Mouse (Mus musculus): ENCODE measurements at regions not wholly inside any gene's neighbourhood (a gene's known extent, or its start where the extent isn't known, plus 50 kb on each side); places are given as distances from the start of the nearest gene placed in this dataset.
"Not testable (repeated sequence)": the region's sequence is repeated elsewhere in the genome, so short reads cannot be mapped to it uniquely, and the experiment has no call there.

DNA sequence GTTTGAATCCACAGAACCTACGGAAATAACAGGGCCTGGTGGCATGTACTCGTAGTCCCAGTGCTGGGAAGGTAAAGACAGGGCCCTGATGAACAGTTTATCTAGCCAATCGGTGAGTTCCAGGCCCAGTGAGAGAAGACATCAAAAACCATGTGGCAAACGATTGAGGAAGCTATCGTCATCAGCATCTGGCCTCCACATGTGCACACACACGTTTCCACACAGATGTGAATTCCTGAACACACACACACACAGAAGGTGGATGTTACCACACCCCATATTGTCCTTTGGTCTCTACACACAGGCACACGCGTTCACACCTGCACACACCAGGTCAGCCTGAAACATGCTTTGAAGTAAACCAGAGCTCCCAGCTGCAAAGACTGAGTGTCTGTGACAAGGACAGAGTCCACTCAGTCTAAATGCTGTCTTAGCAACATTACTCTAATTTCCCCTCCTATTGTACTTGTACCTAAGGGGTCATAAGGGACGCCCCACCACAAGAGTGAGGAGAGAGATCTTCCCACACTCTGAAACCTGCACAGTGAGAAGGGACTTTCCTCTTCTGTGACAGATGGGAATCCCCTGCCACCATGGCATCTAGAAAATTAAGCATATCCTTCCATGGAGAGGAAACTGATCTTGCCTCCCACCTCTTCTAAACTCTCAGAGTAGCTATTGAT lies 159.1 kb upstream of the Tbl1xr1 start:
- H3K36me3 ChIP-seq (ENCODE audit: control insufficient read depth, insufficient read depth, low read length, poor library complexity, severe bottlenecking): no peaks in the 10 kb centered on the region
- no peaks in the 10 kb centered on the region for H3K4me1 ChIP-seq (ENCODE audit: control insufficient read depth in 2 of 2, insufficient read depth in 2 of 2, low read length in 2 of 2, poor library complexity in 1 of 2)
- in situ Hi-C loops (cut with MboI; ENCODE audit: low sequenced_read_pairs in 2 of 2, unreplicated experiment in 2 of 2): no loop called here
- TF ChIP-seq MAFK (IDR thresholded peaks at IDR 0.05; ENCODE audit: insufficient read depth, low read depth, low read length) (no peak), HCFC1 (IDR thresholded peaks at IDR 0.05; ENCODE audit: borderline replicate concordance, insufficient read depth, low read length) (no peak), ZNF384 (IDR thresholded peaks at IDR 0.05; ENCODE audit: low read depth, low read length) (no peak), ZC3H11A (IDR thresholded peaks at IDR 0.05; ENCODE audit: borderline replicate concordance, low read depth, low read length) (no peak), CHD2 (IDR thresholded peaks at IDR 0.05; ENCODE audit: low read depth, low read length) (no peak)
- H3K27ac ChIP-seq (ENCODE audit: insufficient read depth, low read depth, low read length, poor library complexity, severe bottlenecking): no peak overlapping the region
- no peak overlapping the region for H3K4me3 ChIP-seq (ENCODE audit: insufficient read depth in 1 of 2, low read depth in 1 of 2, low read length in 2 of 2, poor library complexity in 1 of 2, severe bottlenecking in 1 of 2)
- no peak for DNase-seq (ENCODE audit: low read depth, low spot score)
- H3K9me3 ChIP-seq (ENCODE audit: control insufficient read depth, insufficient read depth, low read depth, low read length): 0 out of 2 replicates have a peak, but pooled peaks cover 2% of the 10 kb centered on the region
- H3K9ac ChIP-seq (ENCODE audit: insufficient read depth, low read depth, low read length, poor library complexity, severe bottlenecking): no peak overlapping the region

DNA sequence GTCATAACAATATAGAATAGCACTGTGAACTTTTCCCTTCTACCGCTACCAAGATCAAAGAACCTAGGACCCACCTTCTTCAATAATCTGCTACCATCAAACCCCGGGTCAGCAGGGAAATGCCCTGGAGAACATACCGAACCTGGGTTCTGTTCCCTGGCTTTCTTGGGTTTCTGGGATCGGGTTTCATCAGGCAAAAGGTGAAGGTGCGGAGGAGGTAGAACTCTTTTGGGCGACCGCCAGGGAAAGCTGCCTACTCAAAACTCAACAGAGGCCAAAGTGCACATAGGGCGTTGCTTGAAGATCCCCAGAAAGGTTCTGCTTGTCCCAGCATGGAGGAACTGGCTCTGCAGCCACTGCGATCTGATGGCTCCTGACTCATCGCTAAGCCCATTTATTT lies 158.0 kb upstream of the Tbl1xr1 start:
- no peak for DNase-seq (ENCODE audit: low read depth, low spot score)
- TF ChIP-seq ZC3H11A (IDR thresholded peaks at IDR 0.05; ENCODE audit: borderline replicate concordance, low read depth, low read length) (no peak), MAFK (IDR thresholded peaks at IDR 0.05; ENCODE audit: insufficient read depth, low read depth, low read length) (no peak), CHD2 (IDR thresholded peaks at IDR 0.05; ENCODE audit: low read depth, low read length) (no peak), ZNF384 (IDR thresholded peaks at IDR 0.05; ENCODE audit: low read depth, low read length) (no peak), HCFC1 (IDR thresholded peaks at IDR 0.05; ENCODE audit: borderline replicate concordance, insufficient read depth, low read length) (no peak)
- H3K4me3 ChIP-seq (ENCODE audit: insufficient read depth in 1 of 2, low read depth in 1 of 2, low read length in 2 of 2, poor library complexity in 1 of 2, severe bottlenecking in 1 of 2): no peak overlapping the region
- no peaks in the 10 kb centered on the region for H3K36me3 ChIP-seq (ENCODE audit: control insufficient read depth, insufficient read depth, low read length, poor library complexity, severe bottlenecking)
- in situ Hi-C loops (cut with MboI; ENCODE audit: low sequenced_read_pairs in 2 of 2, unreplicated experiment in 2 of 2): no loop called here
- H3K9ac ChIP-seq (ENCODE audit: insufficient read depth, low read depth, low read length, poor library complexity, severe bottlenecking): no peak overlapping the region
- no peak overlapping the region for H3K27ac ChIP-seq (ENCODE audit: insufficient read depth, low read depth, low read length, poor library complexity, severe bottlenecking)
- no peaks in the 10 kb centered on the region for H3K4me1 ChIP-seq (ENCODE audit: control insufficient read depth in 2 of 2, insufficient read depth in 2 of 2, low read length in 2 of 2, poor library complexity in 1 of 2)
- H3K9me3 ChIP-seq (ENCODE audit: control insufficient read depth, insufficient read depth, low read depth, low read length): 0 out of 2 replicates have a peak, but pooled peaks cover 2% of the 10 kb centered on the region

DNA sequence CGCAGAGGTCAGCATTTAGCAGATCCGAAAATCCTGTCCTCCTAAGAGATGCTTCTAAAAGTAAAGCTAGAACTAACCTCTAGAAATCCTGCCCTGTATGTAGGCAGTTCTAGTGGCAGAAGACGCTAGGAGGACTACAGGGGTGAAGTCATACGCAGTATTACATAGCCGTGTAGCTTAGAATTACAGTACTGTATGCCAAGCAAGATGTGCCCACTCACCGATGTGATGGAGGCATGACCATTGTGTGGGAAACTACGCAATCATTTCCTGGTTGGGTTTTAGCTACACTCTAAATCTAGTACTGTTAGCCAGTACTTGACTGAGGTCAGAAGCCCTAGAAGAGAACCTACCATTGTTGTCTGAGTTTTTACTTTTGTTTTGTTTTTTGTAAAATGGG lies 156.5 kb upstream of the Tbl1xr1 start:
- no peak overlapping the region for H3K4me3 ChIP-seq (ENCODE audit: insufficient read depth in 1 of 2, low read depth in 1 of 2, low read length in 2 of 2, poor library complexity in 1 of 2, severe bottlenecking in 1 of 2)
- no peaks in the 10 kb centered on the region for H3K4me1 ChIP-seq (ENCODE audit: control insufficient read depth in 2 of 2, insufficient read depth in 2 of 2, low read length in 2 of 2, poor library complexity in 1 of 2)
- no peak for DNase-seq (ENCODE audit: low read depth, low spot score)
- TF ChIP-seq ZNF384 (IDR thresholded peaks at IDR 0.05; ENCODE audit: low read depth, low read length) (no peak), ZC3H11A (IDR thresholded peaks at IDR 0.05; ENCODE audit: borderline replicate concordance, low read depth, low read length) (no peak), CHD2 (IDR thresholded peaks at IDR 0.05; ENCODE audit: low read depth, low read length) (no peak), HCFC1 (IDR thresholded peaks at IDR 0.05; ENCODE audit: borderline replicate concordance, insufficient read depth, low read length) (no peak), MAFK (IDR thresholded peaks at IDR 0.05; ENCODE audit: insufficient read depth, low read depth, low read length) (no peak)
- 0 out of 2 replicates have a peak, but pooled peaks cover 2% of the 10 kb centered on the region for H3K9me3 ChIP-seq (ENCODE audit: control insufficient read depth, insufficient read depth, low read depth, low read length)
- no peaks in the 10 kb centered on the region for H3K36me3 ChIP-seq (ENCODE audit: control insufficient read depth, insufficient read depth, low read length, poor library complexity, severe bottlenecking)
- in situ Hi-C loops (cut with MboI; ENCODE audit: low sequenced_read_pairs in 2 of 2, unreplicated experiment in 2 of 2): no loop called here
- no peak overlapping the region for H3K27ac ChIP-seq (ENCODE audit: insufficient read depth, low read depth, low read length, poor library complexity, severe bottlenecking)
- H3K9ac ChIP-seq (ENCODE audit: insufficient read depth, low read depth, low read length, poor library complexity, severe bottlenecking): no peak overlapping the region

DNA sequence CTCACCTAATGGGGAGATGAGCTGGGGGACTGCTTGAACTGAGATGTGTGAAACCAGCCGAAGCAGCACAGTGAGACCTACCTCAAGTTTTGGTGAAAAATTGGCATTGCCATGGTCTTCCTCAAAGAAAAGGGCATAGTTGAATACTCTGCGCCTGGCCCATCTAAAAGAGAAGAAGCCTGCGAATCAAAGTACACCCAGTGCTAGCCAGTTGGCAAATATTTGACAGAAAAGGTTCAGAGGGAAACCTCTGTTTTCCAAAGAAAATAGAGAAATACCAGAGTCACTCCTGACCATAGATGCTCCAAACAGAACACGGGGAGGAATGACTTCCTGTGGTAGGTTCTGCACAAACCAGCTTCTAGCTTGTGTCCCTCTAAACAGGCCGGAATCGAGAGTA lies 144.5 kb upstream of the Tbl1xr1 start:
- no peaks in the 10 kb centered on the region for H3K9me3 ChIP-seq (ENCODE audit: control insufficient read depth, insufficient read depth, low read depth, low read length)
- H3K36me3 ChIP-seq (ENCODE audit: control insufficient read depth, insufficient read depth, low read length, poor library complexity, severe bottlenecking): no peaks in the 10 kb centered on the region
- in situ Hi-C loops (cut with MboI; ENCODE audit: low sequenced_read_pairs in 2 of 2, unreplicated experiment in 2 of 2): loop anchor here in 1 of 2 experiments (10.0 kb wide), 1 partner anchor 143 kb away; the partner anchor contains the start of gene Tbl1xr1
- DNase-seq (ENCODE audit: low read depth, low spot score): no peak
- no peak overlapping the region for H3K9ac ChIP-seq (ENCODE audit: insufficient read depth, low read depth, low read length, poor library complexity, severe bottlenecking)
- TF ChIP-seq HCFC1 (IDR thresholded peaks at IDR 0.05; ENCODE audit: borderline replicate concordance, insufficient read depth, low read length) (no peak), ZC3H11A (IDR thresholded peaks at IDR 0.05; ENCODE audit: borderline replicate concordance, low read depth, low read length) (no peak), ZNF384 (IDR thresholded peaks at IDR 0.05; ENCODE audit: low read depth, low read length) (no peak), MAFK (IDR thresholded peaks at IDR 0.05; ENCODE audit: insufficient read depth, low read depth, low read length) (no peak), CHD2 (IDR thresholded peaks at IDR 0.05; ENCODE audit: low read depth, low read length) (no peak)
- no peak overlapping the region for H3K27ac ChIP-seq (ENCODE audit: insufficient read depth, low read depth, low read length, poor library complexity, severe bottlenecking)
- peaks cover 12 to 19% of the 10 kb centered on the region in 2 experiments for H3K4me1 ChIP-seq (ENCODE audit: control insufficient read depth in 2 of 2, insufficient read depth in 2 of 2, low read length in 2 of 2, poor library complexity in 1 of 2)
- H3K4me3 ChIP-seq (ENCODE audit: insufficient read depth in 1 of 2, low read depth in 1 of 2, low read length in 2 of 2, poor library complexity in 1 of 2, severe bottlenecking in 1 of 2): no peak overlapping the region

DNA sequence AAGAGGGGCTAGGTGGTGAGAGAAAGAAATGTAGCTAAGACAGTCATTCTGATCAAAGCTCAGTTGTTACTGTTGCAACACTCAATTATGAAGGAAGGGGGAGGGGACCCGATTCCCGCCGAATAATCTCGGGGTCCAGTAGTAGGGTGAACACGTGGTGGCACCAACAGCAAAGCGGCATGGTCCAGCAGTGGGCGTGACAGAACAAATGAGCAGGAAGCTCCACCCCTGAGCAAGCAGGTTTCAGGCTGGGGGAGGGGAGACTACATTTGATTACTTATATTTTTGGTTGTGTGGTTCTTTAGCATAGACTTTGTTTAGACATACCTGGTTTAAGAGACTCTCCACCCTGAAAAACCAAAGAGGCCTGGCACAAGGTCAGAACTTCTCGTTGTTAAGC lies 143.8 kb upstream of the Tbl1xr1 start:
- H3K27ac ChIP-seq (ENCODE audit: insufficient read depth, low read depth, low read length, poor library complexity, severe bottlenecking); H3K9me3 ChIP-seq (ENCODE audit: control insufficient read depth, insufficient read depth, low read depth, low read length); DNase-seq (ENCODE audit: low read depth, low spot score); H3K36me3 ChIP-seq (ENCODE audit: control insufficient read depth, insufficient read depth, low read length, poor library complexity, severe bottlenecking); H3K9ac ChIP-seq (ENCODE audit: insufficient read depth, low read depth, low read length, poor library complexity, severe bottlenecking); H3K4me3 ChIP-seq (ENCODE audit: insufficient read depth in 1 of 2, low read depth in 1 of 2, low read length in 2 of 2, poor library complexity in 1 of 2, severe bottlenecking in 1 of 2): not testable (repeated sequence)
- in situ Hi-C loops (cut with MboI; ENCODE audit: low sequenced_read_pairs in 2 of 2, unreplicated experiment in 2 of 2): loop anchor here in 1 of 2 experiments (10.0 kb wide), 1 partner anchor 142 kb away; the partner anchor contains the start of gene Tbl1xr1
- H3K4me1 ChIP-seq (ENCODE audit: control insufficient read depth in 2 of 2, insufficient read depth in 2 of 2, low read length in 2 of 2, poor library complexity in 1 of 2): peaks cover 19 to 26% of the 10 kb centered on the region in 2 experiments

Data from ES-E14 (cell line).